Mouse (Mus musculus): ENCODE data around the gene Mast4. TPM values are rescaled to one million over a fixed set of nuclear protein-coding genes. Genes with fewer than 3 reads are reported as not detected.
A peak's percentile ranks its signal among the peaks of the same experiment; 100 is the strongest.
"Not testable (repeated sequence)": the region's sequence is repeated elsewhere in the genome, so short reads cannot be mapped to it uniquely, and the experiment has no call there.

The Mast4 gene
- polyA plus RNA-seq, 1 experiment from 2014 or later, result 41.0 TPM

DNA sequence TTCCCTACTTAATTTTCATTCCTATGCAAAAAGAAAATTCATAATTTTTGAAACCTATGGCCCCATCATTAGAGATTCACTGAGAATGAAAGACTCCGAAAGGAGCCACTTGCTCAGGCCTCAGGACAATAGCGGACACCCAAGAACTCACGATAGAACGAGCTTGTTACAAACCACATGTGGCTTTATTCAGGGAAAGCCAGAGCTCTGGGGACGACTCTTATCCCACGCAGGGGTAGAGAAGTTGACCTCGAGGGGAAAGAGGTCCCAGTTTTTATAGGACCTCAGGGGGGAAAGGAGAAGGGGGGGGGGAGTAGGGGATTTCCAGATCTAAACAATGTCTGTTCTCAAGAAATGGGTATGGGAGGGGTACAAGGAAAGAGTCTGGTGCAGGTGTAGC is 605.3 kb downstream of the Mast4 start:
- not testable (repeated sequence) for ATAC-seq (replicated peaks; ENCODE audit: insufficient number of reproducible peaks, insufficient read depth, low FRiP score, low read depth); H3K27ac ChIP-seq; H3K4me3 ChIP-seq; H3K36me3 ChIP-seq; H3K9me3 ChIP-seq (replicated peaks); H3K4me2 ChIP-seq; H3K27me3 ChIP-seq; H3K9ac ChIP-seq; H3K4me1 ChIP-seq (replicated peaks)
- WGBS, result 81% methylated on average over 7 of the region's 7 CpGs

DNA sequence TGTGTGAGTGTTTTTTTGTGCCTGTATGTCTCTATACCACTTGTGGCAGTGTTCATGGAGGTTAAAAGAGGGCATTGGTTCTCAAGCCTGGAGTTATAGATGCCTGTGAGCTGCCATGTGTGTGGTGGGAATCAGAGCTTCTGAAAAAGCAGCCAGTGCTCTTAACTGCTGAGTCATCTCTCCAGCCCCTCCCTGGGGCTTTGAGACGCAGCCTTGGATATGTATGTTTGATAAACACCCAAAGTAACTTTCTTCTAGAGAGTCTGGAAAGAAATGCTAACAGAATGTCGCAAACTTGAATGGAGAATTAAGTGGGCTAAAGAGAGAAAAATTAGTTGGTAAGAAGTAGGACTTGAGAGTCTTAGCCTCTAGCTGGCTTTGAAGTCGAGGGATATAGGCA is 606.3 kb downstream of the Mast4 start:
- no peak for ATAC-seq (replicated peaks; ENCODE audit: insufficient number of reproducible peaks, insufficient read depth, low FRiP score, low read depth)
- 69% methylated on average over 3 of the region's 3 CpGs for WGBS

DNA sequence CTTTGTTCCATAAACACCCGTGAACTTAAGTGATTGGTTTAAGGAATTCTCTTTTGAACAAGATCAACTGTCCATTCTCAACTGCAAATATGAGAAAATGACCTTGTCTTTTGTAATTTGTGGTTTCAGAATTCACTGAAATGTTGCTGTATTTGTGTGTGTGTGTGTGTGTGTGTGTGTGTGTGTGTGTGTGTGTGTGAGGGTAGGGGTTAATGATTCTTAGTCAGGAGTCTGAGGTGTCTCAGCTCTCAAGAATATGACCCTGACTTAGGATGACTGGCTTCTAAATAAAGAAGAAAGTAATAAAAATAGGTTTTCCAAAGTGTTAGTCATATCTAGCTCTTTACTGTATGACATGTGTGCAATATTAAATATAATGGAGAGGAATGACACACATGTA is 607.4 kb downstream of the Mast4 start:
- Histone ChIP-seq H3K4me1 (replicated peaks) (no peaks in the 10 kb centered on the region), H3K9ac (no peak overlapping the region), H3K27me3 (no peaks in the 10 kb centered on the region), H3K4me3 (no peak overlapping the region), H3K27ac (no peak overlapping the region), H3K36me3 (no peaks in the 10 kb centered on the region), H3K9me3 (replicated peaks) (no peaks in the 10 kb centered on the region), H3K4me2 (no peak overlapping the region)
- 96% methylated on average over 1 of the region's 1 CpGs for WGBS
- no peak for ATAC-seq (replicated peaks; ENCODE audit: insufficient number of reproducible peaks, insufficient read depth, low FRiP score, low read depth)

More for the DNA sequence above, 606.3 kb downstream of the Mast4 start:
- no peak overlapping the region for H3K27ac ChIP-seq
- no peak overlapping the region for H3K4me3 ChIP-seq
- H3K36me3 ChIP-seq, result no peaks in the 10 kb centered on the region
- H3K4me2 ChIP-seq, result no peak overlapping the region
- no peaks in the 10 kb centered on the region for H3K9me3 ChIP-seq (replicated peaks)
- H3K4me1 ChIP-seq (replicated peaks), result no peaks in the 10 kb centered on the region
- no peaks in the 10 kb centered on the region for H3K27me3 ChIP-seq
- H3K9ac ChIP-seq, result no peak overlapping the region

DNA sequence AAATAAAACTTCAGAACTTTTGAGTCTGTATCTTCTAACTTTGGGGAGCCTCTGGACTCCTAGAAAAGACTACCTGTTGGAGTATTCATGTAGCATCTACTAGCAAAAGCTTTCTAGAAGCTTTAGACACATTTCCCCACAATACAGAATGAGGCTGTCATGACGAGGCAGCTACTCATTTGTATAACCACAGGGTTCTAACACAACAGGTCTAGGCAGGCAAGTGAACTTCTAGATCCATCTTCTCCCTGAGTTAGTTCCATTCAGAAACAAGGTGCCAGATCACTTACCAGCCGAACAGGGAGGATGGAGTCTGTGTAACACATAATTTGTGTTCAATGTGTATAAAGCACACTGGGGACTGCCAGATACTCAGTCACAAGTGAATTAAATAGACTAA is 608.4 kb downstream of the Mast4 start:
- H3K9ac ChIP-seq, result no peak overlapping the region
- no peaks in the 10 kb centered on the region for H3K4me1 ChIP-seq (replicated peaks)
- no peak overlapping the region for H3K27ac ChIP-seq
- H3K36me3 ChIP-seq, result no peaks in the 10 kb centered on the region
- ATAC-seq (replicated peaks; ENCODE audit: insufficient number of reproducible peaks, insufficient read depth, low FRiP score, low read depth), result no peak
- 76% methylated on average over 2 of the region's 2 CpGs for WGBS
- H3K27me3 ChIP-seq, result no peaks in the 10 kb centered on the region
- H3K4me3 ChIP-seq, result no peak overlapping the region
- H3K9me3 ChIP-seq (replicated peaks), result no peaks in the 10 kb centered on the region
- H3K4me2 ChIP-seq, result no peak overlapping the region

- no peaks in the 10 kb centered on the region for H3K4me1 ChIP-seq (replicated peaks)
These were observed 608.9 kb downstream of the Mast4 start for GRCm38 (mm10) chr13:102725416-102725815.

GRCm38 (mm10) chr13:102716973-102717372 is 617.3 kb downstream of the Mast4 start:
- ATAC-seq (replicated peaks; ENCODE audit: insufficient number of reproducible peaks, insufficient read depth, low FRiP score, low read depth), result no peak
- WGBS, result 64% methylated on average over 1 of the region's 1 CpGs
- Histone ChIP-seq H3K27me3 (no peaks in the 10 kb centered on the region), H3K36me3 (no peaks in the 10 kb centered on the region), H3K4me1 (replicated peaks) (no peaks in the 10 kb centered on the region), H3K4me2 (no peak overlapping the region), H3K9me3 (replicated peaks) (no peaks in the 10 kb centered on the region), H3K27ac (no peak overlapping the region), H3K4me3 (no peak overlapping the region), H3K9ac (no peak overlapping the region)

More at GRCm38 (mm10) chr13:102725416-102725815, 608.9 kb downstream of the Mast4 start:
- no peak overlapping the region for H3K4me3 ChIP-seq
- H3K27ac ChIP-seq, result no peak overlapping the region
- H3K9me3 ChIP-seq (replicated peaks), result no peaks in the 10 kb centered on the region
- H3K36me3 ChIP-seq, result no peaks in the 10 kb centered on the region
- H3K9ac ChIP-seq, result no peak overlapping the region
- H3K27me3 ChIP-seq, result no peaks in the 10 kb centered on the region
- no peak for ATAC-seq (replicated peaks; ENCODE audit: insufficient number of reproducible peaks, insufficient read depth, low FRiP score, low read depth)
- H3K4me2 ChIP-seq, result no peak overlapping the region

- 79% methylated on average over 3 of the region's 3 CpGs for WGBS
- Histone ChIP-seq H3K27me3 (no peaks in the 10 kb centered on the region), H3K36me3 (no peaks in the 10 kb centered on the region), H3K4me2 (no peak overlapping the region), H3K9ac (no peak overlapping the region), H3K27ac (no peak overlapping the region), H3K4me1 (replicated peaks) (peaks cover 12% of the 10 kb centered on the region), H3K4me3 (no peak overlapping the region), H3K9me3 (replicated peaks) (no peaks in the 10 kb centered on the region)
- no peak for ATAC-seq (replicated peaks; ENCODE audit: insufficient number of reproducible peaks, insufficient read depth, low FRiP score, low read depth)
These were observed 633.6 kb downstream of the Mast4 start for GRCm38 (mm10) chr13:102700744-102701143.

GRCm38 (mm10) chr13:102700176-102700575 is 634.1 kb downstream of the Mast4 start:
- no peak overlapping the region for H3K9ac ChIP-seq
- ATAC-seq (replicated peaks; ENCODE audit: insufficient number of reproducible peaks, insufficient read depth, low FRiP score, low read depth), result no peak
- no peak overlapping the region for H3K4me3 ChIP-seq
- no peak overlapping the region for H3K4me2 ChIP-seq
- WGBS, result 73% methylated on average over 5 of the region's 5 CpGs
- H3K9me3 ChIP-seq (replicated peaks), result no peaks in the 10 kb centered on the region
- peaks cover 12% of the 10 kb centered on the region for H3K4me1 ChIP-seq (replicated peaks)
- no peaks in the 10 kb centered on the region for H3K27me3 ChIP-seq
- no peak overlapping the region for H3K27ac ChIP-seq
- no peaks in the 10 kb centered on the region for H3K36me3 ChIP-seq

- peak overlapping the region; percentile 27 for H3K4me3 ChIP-seq
- H3K4me1 ChIP-seq (replicated peaks), result peaks cover 12% of the 10 kb centered on the region
- no peak overlapping the region for H3K9ac ChIP-seq
- peak overlapping the region; percentile 84 for H3K27ac ChIP-seq
- H3K36me3 ChIP-seq, result no peaks in the 10 kb centered on the region
- WGBS, result 29% methylated on average over 14 of the region's 14 CpGs
- no peaks in the 10 kb centered on the region for H3K9me3 ChIP-seq (replicated peaks)
- ATAC-seq (replicated peaks; ENCODE audit: insufficient number of reproducible peaks, insufficient read depth, low FRiP score, low read depth), result peak; percentile 93
- peak overlapping the region; percentile 54 for H3K4me2 ChIP-seq
- no peaks in the 10 kb centered on the region for H3K27me3 ChIP-seq
These were observed 635.5 kb downstream of the Mast4 start for GRCm38 (mm10) chr13:102698751-102699323.

DNA sequence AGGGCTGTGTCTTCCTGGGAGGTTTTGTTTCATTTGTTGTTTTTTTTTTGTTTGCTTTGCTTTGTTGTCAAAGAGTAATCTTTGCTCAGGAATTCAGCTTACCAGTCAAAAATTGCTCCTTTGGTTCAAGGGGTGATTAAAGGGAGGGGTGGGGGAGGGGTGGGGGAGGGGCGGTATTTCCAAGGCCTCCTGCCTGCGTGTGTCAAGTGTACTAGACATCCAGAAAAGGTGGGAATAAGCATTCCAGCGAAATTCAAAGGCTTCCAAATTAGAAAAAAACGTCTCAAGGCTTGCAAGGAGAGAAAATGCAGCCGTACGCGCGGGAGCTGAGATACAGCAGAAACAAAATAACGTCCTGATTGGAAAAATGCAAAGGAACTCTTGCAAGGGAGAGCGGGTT is 636.0 kb downstream of the Mast4 start:
- peak overlapping the region; percentile 27 for H3K4me3 ChIP-seq
- no peak overlapping the region for H3K9ac ChIP-seq
- no peaks in the 10 kb centered on the region for H3K27me3 ChIP-seq
- no peaks in the 10 kb centered on the region for H3K9me3 ChIP-seq (replicated peaks)
- peak overlapping the region; percentile 54 for H3K4me2 ChIP-seq
- WGBS, result 13% methylated on average over 10 of the region's 10 CpGs
- ATAC-seq (replicated peaks; ENCODE audit: insufficient number of reproducible peaks, insufficient read depth, low FRiP score, low read depth), result no peak
- H3K4me1 ChIP-seq (replicated peaks), result peaks cover 17% of the 10 kb centered on the region
- no peaks in the 10 kb centered on the region for H3K36me3 ChIP-seq
- peak overlapping the region; percentile 84 for H3K27ac ChIP-seq

GRCm38 (mm10) chr13:102695121-102695905 is 639.0 kb downstream of the Mast4 start:
- H3K9me3 ChIP-seq (replicated peaks), result no peaks in the 10 kb centered on the region
- H3K9ac ChIP-seq, result no peak overlapping the region
- H3K27me3 ChIP-seq, result no peaks in the 10 kb centered on the region
- no peak overlapping the region for H3K27ac ChIP-seq
- H3K36me3 ChIP-seq, result no peaks in the 10 kb centered on the region
- ATAC-seq (replicated peaks; ENCODE audit: insufficient number of reproducible peaks, insufficient read depth, low FRiP score, low read depth), result no peak
- H3K4me3 ChIP-seq, result no peak overlapping the region
- H3K4me2 ChIP-seq, result no peak overlapping the region
- 57% methylated on average over 7 of the region's 7 CpGs for WGBS
- H3K4me1 ChIP-seq (replicated peaks), result peaks cover 27% of the 10 kb centered on the region

DNA sequence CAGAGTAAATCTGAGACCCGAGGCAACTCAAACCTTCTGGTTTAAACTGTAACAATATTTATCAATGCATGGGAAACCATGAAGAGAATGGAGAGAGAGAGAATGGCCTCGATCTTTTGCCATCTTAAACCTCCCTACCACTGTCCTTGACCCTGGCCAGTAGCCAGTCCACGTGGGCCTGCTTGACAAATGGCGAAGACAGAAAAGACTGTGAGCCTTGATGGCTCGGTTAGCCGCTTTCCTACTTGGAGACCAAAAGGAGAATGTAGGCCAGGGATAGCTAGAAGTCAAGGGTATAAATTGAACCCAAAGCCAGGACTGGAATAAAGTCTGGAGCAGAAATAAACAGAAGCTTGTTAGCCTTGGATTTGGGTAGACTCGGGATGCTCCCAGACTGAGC is 640.1 kb downstream of the Mast4 start:
- Histone ChIP-seq H3K9ac (no peak overlapping the region), H3K27ac (no peak overlapping the region), H3K36me3 (no peaks in the 10 kb centered on the region), H3K4me3 (no peak overlapping the region), H3K4me2 (no peak overlapping the region), H3K9me3 (replicated peaks) (no peaks in the 10 kb centered on the region), H3K4me1 (replicated peaks) (peaks cover 27% of the 10 kb centered on the region), H3K27me3 (no peaks in the 10 kb centered on the region)
- WGBS, result 88% methylated on average over 7 of the region's 7 CpGs
- no peak for ATAC-seq (replicated peaks; ENCODE audit: insufficient number of reproducible peaks, insufficient read depth, low FRiP score, low read depth)
